Mouse (Mus musculus): ENCODE results near the gene Ybx2. TPM values are rescaled to one million over a fixed set of nuclear protein-coding genes. Genes with fewer than 3 reads are reported as not detected.

Gene Ybx2
- total RNA-seq (2014; rRNA removed), result not detected in 2 replicates
- polyA plus RNA-seq (2012; rRNA removed), result 0.20 TPM in 1 of 2 replicates, not detected in the other

DNA sequence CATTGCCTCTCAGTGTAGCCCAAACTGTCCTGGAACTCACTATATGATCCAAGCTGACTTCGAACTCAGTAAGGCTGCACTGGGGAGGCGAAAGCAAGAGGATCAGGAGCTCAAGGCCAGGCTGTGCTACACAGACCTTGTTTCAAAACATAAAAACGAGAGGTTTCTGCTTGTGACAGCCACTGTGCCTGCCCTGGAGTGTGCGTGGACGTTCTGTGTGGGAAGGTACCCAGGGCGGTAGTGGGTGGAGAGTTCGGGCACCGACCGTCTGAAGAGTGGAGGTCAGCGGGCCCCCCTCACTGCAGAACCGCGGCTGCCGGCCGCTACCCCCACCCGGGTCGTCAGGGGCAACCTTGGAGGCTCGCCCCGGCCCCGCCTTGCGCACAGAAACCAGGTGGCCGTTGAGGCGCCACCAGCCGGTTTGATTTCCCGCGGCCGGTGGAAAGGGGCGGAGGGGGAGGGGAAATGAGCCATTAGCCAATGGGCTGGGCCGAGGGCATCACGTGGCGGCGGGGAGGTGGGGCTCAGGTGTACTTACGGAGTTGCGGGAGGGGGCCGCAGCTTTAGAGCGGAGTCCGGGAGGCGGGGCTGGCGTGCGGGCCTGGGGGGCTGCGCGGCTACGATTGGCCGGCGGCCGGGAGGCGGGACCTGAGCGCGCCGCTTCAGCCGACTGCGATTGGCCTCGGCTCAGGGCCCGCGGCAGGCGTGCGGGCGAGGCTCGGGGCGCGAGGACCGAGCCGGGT is at the start of gene Ybx2:
TSS of gene Ybx2 (plus strand) at position 660 of the 743 bp plus-strand sequence.
- Histone ChIP-seq H3K9ac (ENCODE audit: low read depth, low read length) (peak within 1 kb of the TSS; percentile 26; the same call in 1 of the 2 replicates), H3K27me3 (ENCODE audit: control insufficient read depth, insufficient read depth, low read length) (peaks cover 14% of the 10 kb centered on the region), H3K36me3 (ENCODE audit: control insufficient read depth, insufficient read depth, low read length) (no peaks in the 10 kb centered on the region), H3K4me1 (ENCODE audit: control insufficient read depth, insufficient read depth, low read length) (peaks cover 5% of the 10 kb centered on the region), H3K27ac (replicated peaks; ENCODE audit: insufficient read depth, low read depth, low read length) (no peak within 1 kb of the TSS), H3K79me2 (ENCODE audit: control insufficient read depth, insufficient read depth, low read length) (no peaks in the 10 kb centered on the region), H3K4me3 (ENCODE audit: insufficient read depth, low read depth, low read length) (peak within 1 kb of the TSS; percentile 49; the same call in 1 of the 2 replicates)
- no peak for TF ChIP-seq CTCF (IDR thresholded peaks at IDR 0.05; ENCODE audit: low read depth, low read length)
- TF ChIP-seq POLR2A (IDR thresholded peaks at IDR 0.05; ENCODE audit: extremely low read depth, insufficient read depth, low read length), result no peak
- WGBS, result 3% methylated on average over 45 of the region's 62 CpGs
- DNase-seq (ENCODE audit: extremely low read depth, low read depth, low spot score), result peak; percentile 48

DNA sequence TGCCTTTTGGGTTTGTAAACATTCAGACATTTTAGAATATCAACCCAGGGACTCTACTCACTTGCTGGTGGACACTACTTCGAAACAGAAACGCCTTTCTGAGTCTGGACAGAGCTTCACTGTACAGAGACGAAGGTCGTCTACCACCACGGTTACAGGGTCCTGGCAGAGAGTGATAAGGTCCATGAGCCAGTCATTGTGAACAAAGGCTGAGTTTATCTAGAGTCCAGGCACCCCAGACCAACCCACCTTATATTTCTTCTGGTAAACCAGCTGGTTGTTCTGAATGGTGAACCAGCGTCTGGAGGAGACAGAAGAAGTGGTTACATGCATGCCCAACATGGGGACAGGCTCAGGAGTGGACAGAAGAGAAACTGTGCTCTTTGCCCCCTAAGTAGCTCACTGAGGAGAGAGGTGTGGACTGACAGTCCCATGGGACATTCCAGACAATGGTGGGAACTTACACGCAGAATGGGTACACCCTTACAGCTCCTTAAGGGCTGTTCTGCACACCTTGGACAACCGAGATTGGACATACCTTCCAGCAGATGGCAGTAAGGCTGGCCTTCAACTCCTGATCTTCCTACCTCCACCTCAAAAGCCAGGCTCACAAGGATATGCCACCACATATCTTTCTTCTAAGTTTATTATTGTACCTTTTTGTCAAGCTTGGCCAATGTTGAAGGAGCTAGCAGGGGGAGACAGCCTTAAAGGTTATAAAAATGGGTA is 48.5 kb upstream of the Ybx2 start:
- no peaks in the 10 kb centered on the region for H3K36me3 ChIP-seq (ENCODE audit: control insufficient read depth, insufficient read depth, low read length)
- H3K27me3 ChIP-seq (ENCODE audit: control insufficient read depth, insufficient read depth, low read length), result no peaks in the 10 kb centered on the region
- no peak overlapping the region for H3K27ac ChIP-seq (replicated peaks; ENCODE audit: insufficient read depth, low read depth, low read length)
- no peaks in the 10 kb centered on the region for H3K4me1 ChIP-seq (ENCODE audit: control insufficient read depth, insufficient read depth, low read length)
- 48% methylated on average over 8 of the region's 8 CpGs for WGBS
- no peaks in the 10 kb centered on the region for H3K79me2 ChIP-seq (ENCODE audit: control insufficient read depth, insufficient read depth, low read length)
- no peak for DNase-seq (ENCODE audit: extremely low read depth, low read depth, low spot score)
- H3K9ac ChIP-seq (ENCODE audit: low read depth, low read length), result no peak overlapping the region
- TF ChIP-seq POLR2A (IDR thresholded peaks at IDR 0.05; ENCODE audit: extremely low read depth, insufficient read depth, low read length) (no peak), CTCF (IDR thresholded peaks at IDR 0.05; ENCODE audit: low read depth, low read length) (peak; percentile 9; the same call in 1 of the 2 replicates)
- no peak overlapping the region for H3K4me3 ChIP-seq (ENCODE audit: insufficient read depth, low read depth, low read length)

DNA sequence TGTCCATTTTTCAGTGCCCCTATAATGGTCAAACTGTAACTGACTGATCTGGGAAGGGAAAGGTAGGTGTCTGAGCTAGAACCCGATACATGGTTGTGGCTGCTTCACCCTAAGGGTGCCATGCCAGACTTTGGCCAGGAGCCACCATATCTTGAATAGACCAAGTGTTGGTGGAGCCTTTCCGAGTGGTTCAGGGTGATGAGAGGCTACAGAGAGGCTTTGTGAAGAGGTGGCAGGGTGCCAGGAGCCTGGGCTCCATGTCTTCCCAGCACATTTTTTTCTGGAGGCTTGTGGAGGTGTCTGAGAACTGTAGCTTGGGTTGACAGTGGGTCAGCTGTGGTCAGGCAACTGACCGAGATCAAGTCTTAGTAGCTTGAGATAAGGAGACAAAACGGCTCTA is 44.1 kb upstream of the Ybx2 start:
- Histone ChIP-seq H3K36me3 (ENCODE audit: control insufficient read depth, insufficient read depth, low read length) (no peaks in the 10 kb centered on the region), H3K4me1 (ENCODE audit: control insufficient read depth, insufficient read depth, low read length) (no peaks in the 10 kb centered on the region), H3K27ac (replicated peaks; ENCODE audit: insufficient read depth, low read depth, low read length) (no peak overlapping the region), H3K27me3 (ENCODE audit: control insufficient read depth, insufficient read depth, low read length) (no peaks in the 10 kb centered on the region), H3K9ac (ENCODE audit: low read depth, low read length) (no peak overlapping the region), H3K4me3 (ENCODE audit: insufficient read depth, low read depth, low read length) (no peak overlapping the region), H3K79me2 (ENCODE audit: control insufficient read depth, insufficient read depth, low read length) (no peaks in the 10 kb centered on the region)
- WGBS, result 78% methylated on average over 4 of the region's 4 CpGs
- TF ChIP-seq POLR2A (IDR thresholded peaks at IDR 0.05; ENCODE audit: extremely low read depth, insufficient read depth, low read length) (no peak), CTCF (IDR thresholded peaks at IDR 0.05; ENCODE audit: low read depth, low read length) (no peak)
- no peak for DNase-seq (ENCODE audit: extremely low read depth, low read depth, low spot score)

DNA sequence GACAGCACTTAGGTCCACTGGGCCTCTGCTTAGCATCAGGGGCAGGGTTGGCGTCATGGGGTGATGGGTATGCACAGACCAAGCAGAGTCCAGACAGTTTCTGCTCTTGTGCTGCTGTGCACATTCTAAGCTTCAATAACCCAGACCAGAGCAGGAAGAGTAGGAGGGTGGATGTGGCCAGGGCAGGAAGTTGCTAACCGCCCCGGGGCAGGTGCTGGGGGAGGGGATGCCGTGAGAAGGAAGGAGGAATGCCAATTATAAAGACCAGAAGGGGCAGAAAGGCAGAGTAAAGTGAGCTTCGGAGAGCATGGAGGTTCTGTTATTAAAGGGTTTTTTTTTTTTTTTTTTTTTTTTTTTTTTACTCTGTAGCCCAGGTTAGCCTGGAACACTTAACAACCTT is 40.9 kb upstream of the Ybx2 start:
- H3K4me1 ChIP-seq (ENCODE audit: control insufficient read depth, insufficient read depth, low read length), result no peaks in the 10 kb centered on the region

DNA sequence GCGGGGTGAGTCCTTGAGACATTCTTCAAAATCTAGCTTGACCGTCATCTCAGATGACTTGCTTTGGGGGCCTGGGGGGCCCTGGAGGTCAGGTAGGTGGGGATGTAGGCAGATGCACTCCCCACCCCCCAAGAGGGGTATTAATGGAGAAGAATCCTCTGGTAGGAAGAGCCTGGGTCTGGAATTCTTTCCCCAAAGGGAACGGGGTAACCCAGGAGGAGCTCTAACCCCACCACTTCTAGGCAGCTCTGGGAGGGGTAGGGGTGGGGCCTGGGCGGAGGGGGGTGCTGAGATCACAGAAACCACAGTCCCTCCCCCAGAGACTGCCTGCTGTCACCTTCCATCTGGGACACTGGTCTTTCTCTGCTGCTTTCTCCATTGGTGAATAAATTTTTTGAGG is 40.3 kb upstream of the Ybx2 start, which contains the start of gene Acap1:
TSS of gene Acap1 (minus strand) at position 249 of the 400 bp plus-strand sequence.
- no peaks in the 10 kb centered on the region for H3K36me3 ChIP-seq (ENCODE audit: control insufficient read depth, insufficient read depth, low read length)
- no peaks in the 10 kb centered on the region for H3K79me2 ChIP-seq (ENCODE audit: control insufficient read depth, insufficient read depth, low read length)
- H3K4me1 ChIP-seq (ENCODE audit: control insufficient read depth, insufficient read depth, low read length), result no peaks in the 10 kb centered on the region
- no peak for TF ChIP-seq POLR2A (IDR thresholded peaks at IDR 0.05; ENCODE audit: extremely low read depth, insufficient read depth, low read length)
- no peak for TF ChIP-seq CTCF (IDR thresholded peaks at IDR 0.05; ENCODE audit: low read depth, low read length)
- no peak for DNase-seq (ENCODE audit: extremely low read depth, low read depth, low spot score)
- no peaks in the 10 kb centered on the region for H3K27me3 ChIP-seq (ENCODE audit: control insufficient read depth, insufficient read depth, low read length)
- WGBS, result 79% methylated on average over 4 of the region's 4 CpGs
- no peak within 1 kb of the TSS for H3K27ac ChIP-seq (replicated peaks; ENCODE audit: insufficient read depth, low read depth, low read length)
- H3K4me3 ChIP-seq (ENCODE audit: insufficient read depth, low read depth, low read length), result no peak within 1 kb of the TSS
- H3K9ac ChIP-seq (ENCODE audit: low read depth, low read length), result no peak within 1 kb of the TSS

More for the DNA sequence above, 40.9 kb upstream of the Ybx2 start:
- no peaks in the 10 kb centered on the region for H3K36me3 ChIP-seq (ENCODE audit: control insufficient read depth, insufficient read depth, low read length)
- no peak for DNase-seq (ENCODE audit: extremely low read depth, low read depth, low spot score)
- H3K4me3 ChIP-seq (ENCODE audit: insufficient read depth, low read depth, low read length), result no peak overlapping the region
- no peaks in the 10 kb centered on the region for H3K79me2 ChIP-seq (ENCODE audit: control insufficient read depth, insufficient read depth, low read length)
- H3K27ac ChIP-seq (replicated peaks; ENCODE audit: insufficient read depth, low read depth, low read length), result no peak overlapping the region
- 72% methylated on average over 5 of the region's 5 CpGs for WGBS
- no peak for TF ChIP-seq CTCF (IDR thresholded peaks at IDR 0.05; ENCODE audit: low read depth, low read length)
- TF ChIP-seq POLR2A (IDR thresholded peaks at IDR 0.05; ENCODE audit: extremely low read depth, insufficient read depth, low read length), result no peak
- H3K27me3 ChIP-seq (ENCODE audit: control insufficient read depth, insufficient read depth, low read length), result no peaks in the 10 kb centered on the region
- H3K9ac ChIP-seq (ENCODE audit: low read depth, low read length), result no peak overlapping the region

Data from liver, adult 2 months (tissue).